Mouse (Mus musculus): ENCODE measurements at regions not wholly inside any gene's neighbourhood (a gene's known extent, or its start where the extent isn't known, plus 50 kb on each side); places are given as distances from the start of the nearest gene placed in this dataset.
"Not testable (repeated sequence)": the region's sequence is repeated elsewhere in the genome, so short reads cannot be mapped to it uniquely, and the experiment has no call there.

- 0 out of 2 replicates have a peak, but pooled peaks cover 8% of the 10 kb centered on the region for H3K36me3 ChIP-seq
- no peak overlapping the region for H3K9ac ChIP-seq (replicated peaks)
- no peak overlapping the region for H3K27ac ChIP-seq
- WGBS, result 75% methylated on average over 3 of the region's 3 CpGs
- H3K4me3 ChIP-seq (replicated peaks), result no peak overlapping the region
- H3K4me2 ChIP-seq (replicated peaks), result no peak overlapping the region
- no peaks in the 10 kb centered on the region for H3K27me3 ChIP-seq
- H3K9me3 ChIP-seq, result peaks cover 85% of the 10 kb centered on the region
- H3K4me1 ChIP-seq (replicated peaks), result no peaks in the 10 kb centered on the region
- peak; percentile 13 for ATAC-seq
These were observed 84.9 kb upstream of the Vmn1r2 start for GRCm38 (mm10) chr4:3081953-3082950.

- Histone ChIP-seq H3K9me3 (peaks cover 94% of the 10 kb centered on the region), H3K4me1 (replicated peaks) (no peaks in the 10 kb centered on the region), H3K27me3 (no peaks in the 10 kb centered on the region), H3K9ac (replicated peaks) (no peak overlapping the region), H3K4me2 (replicated peaks) (no peak overlapping the region), H3K36me3 (0 out of 2 replicates have a peak, but pooled peaks cover 8% of the 10 kb centered on the region), H3K4me3 (replicated peaks) (no peak overlapping the region), H3K27ac (no peak overlapping the region)
- 52% methylated on average over 8 of the region's 8 CpGs for WGBS
- ATAC-seq, result peak; percentile 55
These were observed 83.7 kb upstream of the Vmn1r2 start for GRCm38 (mm10) chr4:3083161-3084020.

GRCm38 (mm10) chr4:3084021-3084545 lies 83.0 kb upstream of the Vmn1r2 start:
- Histone ChIP-seq H3K4me2 (replicated peaks) (no peak overlapping the region), H3K36me3 (0 out of 2 replicates have a peak, but pooled peaks cover 8% of the 10 kb centered on the region), H3K27me3 (no peaks in the 10 kb centered on the region), H3K9ac (replicated peaks) (no peak overlapping the region), H3K27ac (no peak overlapping the region), H3K9me3 (peaks cover 89% of the 10 kb centered on the region), H3K4me1 (replicated peaks) (no peaks in the 10 kb centered on the region), H3K4me3 (replicated peaks) (no peak overlapping the region)
- ATAC-seq, result peak; percentile 21; the same call in 1 of the 2 replicates
- WGBS, result 65% methylated on average over 3 of the region's 3 CpGs

- H3K27me3 ChIP-seq, result no peaks in the 10 kb centered on the region
- H3K36me3 ChIP-seq, result 0 out of 2 replicates have a peak, but pooled peaks cover 8% of the 10 kb centered on the region
- no peaks in the 10 kb centered on the region for H3K4me1 ChIP-seq (replicated peaks)
- no peak overlapping the region for H3K4me3 ChIP-seq (replicated peaks)
- H3K27ac ChIP-seq, result no peak overlapping the region
- H3K9ac ChIP-seq (replicated peaks), result no peak overlapping the region
- ATAC-seq, result 0 out of 2 replicates have a peak, but pooled peaks have one; percentile 0
- H3K4me2 ChIP-seq (replicated peaks), result no peak overlapping the region
- peaks cover 88% of the 10 kb centered on the region for H3K9me3 ChIP-seq
- 57% methylated on average over 6 of the region's 6 CpGs for WGBS
These were observed 81.4 kb upstream of the Vmn1r2 start for GRCm38 (mm10) chr4:3085456-3086448.

GRCm38 (mm10) chr4:3087616-3088015 lies 79.5 kb upstream of the Vmn1r2 start:
- WGBS, result 75% methylated on average over 7 of the region's 7 CpGs
- not testable (repeated sequence) for H3K27me3 ChIP-seq; H3K4me3 ChIP-seq (replicated peaks); ATAC-seq; H3K36me3 ChIP-seq; H3K27ac ChIP-seq; H3K9ac ChIP-seq (replicated peaks); H3K4me2 ChIP-seq (replicated peaks); H3K4me1 ChIP-seq (replicated peaks)
- H3K9me3 ChIP-seq, result peaks cover 72% of the 10 kb centered on the region

GRCm38 (mm10) chr4:3089567-3090377 lies 77.3 kb upstream of the Vmn1r2 start:
- Histone ChIP-seq H3K4me3 (replicated peaks) (no peak overlapping the region), H3K27ac (no peak overlapping the region), H3K27me3 (no peaks in the 10 kb centered on the region), H3K9ac (replicated peaks) (no peak overlapping the region), H3K4me1 (replicated peaks) (no peaks in the 10 kb centered on the region), H3K4me2 (replicated peaks) (no peak overlapping the region), H3K36me3 (no peaks in the 10 kb centered on the region), H3K9me3 (peaks cover 51% of the 10 kb centered on the region)
- peak; percentile 64; the same call in 1 of the 2 replicates for ATAC-seq
- 59% methylated on average over 13 of the region's 13 CpGs for WGBS

- Histone ChIP-seq H3K4me3 (replicated peaks) (no peak overlapping the region), H3K9me3 (peaks cover 45% of the 10 kb centered on the region)
- 0 out of 2 replicates have a peak, but pooled peaks have one; percentile 40 for ATAC-seq
These were observed 76.8 kb upstream of the Vmn1r2 start for GRCm38 (mm10) chr4:3090378-3090735.

GRCm38 (mm10) chr4:3090742-3091141 lies 76.4 kb upstream of the Vmn1r2 start:
- no peaks in the 10 kb centered on the region for H3K36me3 ChIP-seq
- 0 out of 2 replicates have a peak, but pooled peaks have one; percentile 58 for ATAC-seq
- no peaks in the 10 kb centered on the region for H3K27me3 ChIP-seq
- no peak overlapping the region for H3K27ac ChIP-seq
- no peak overlapping the region for H3K4me2 ChIP-seq (replicated peaks)
- 73% methylated on average over 9 of the region's 9 CpGs for WGBS
- peaks cover 41% of the 10 kb centered on the region for H3K9me3 ChIP-seq
- H3K4me3 ChIP-seq (replicated peaks), result no peak overlapping the region
- no peak overlapping the region for H3K9ac ChIP-seq (replicated peaks)
- no peaks in the 10 kb centered on the region for H3K4me1 ChIP-seq (replicated peaks)

More at GRCm38 (mm10) chr4:3090378-3090735, 76.8 kb upstream of the Vmn1r2 start:
- Histone ChIP-seq H3K4me1 (replicated peaks) (no peaks in the 10 kb centered on the region), H3K27me3 (no peaks in the 10 kb centered on the region), H3K27ac (no peak overlapping the region), H3K9ac (replicated peaks) (no peak overlapping the region), H3K4me2 (replicated peaks) (no peak overlapping the region), H3K36me3 (no peaks in the 10 kb centered on the region)
- WGBS, result 75% methylated on average over 11 of the region's 11 CpGs
